31 mouse cellular contexts compared by ENCODE assay signal in genomic region chr11:86490782-86491181, GRCm38 (mm10).
"Had no signal": no experiment of that assay in that cellular context is flagged by ENCODE, and none has a peak within 500 bp of the region (broad histone marks: within the 10 kb centered on the region; RNA-seq: fewer than 3 reads in every experiment).

No protein-coding gene starts in this region.

- H3K9me3 ChIP-seq: limb, embryonic 10.5 days; limb, embryonic 12.5 days; limb, embryonic 13.5 days; limb, embryonic 15.5 days; liver, embryonic 12.5 days; liver, embryonic 13.5 days; liver, embryonic 15.5 days; lung, embryonic 15.5 days; megakaryocyte, embryonic 14.5 days; midbrain, embryonic 12.5 days; midbrain, embryonic 13.5 days; midbrain, embryonic 15.5 days; neural tube, embryonic 12.5 days had no signal

- H3K9ac ChIP-seq: limb, embryonic 12.5 days; limb, embryonic 13.5 days; limb, embryonic 15.5 days; liver, embryonic 12.5 days; liver, embryonic 13.5 days; liver, embryonic 14.5 days; liver, embryonic 15.5 days; liver, postnatal 0 days; lung, embryonic 14.5 days; lung, embryonic 15.5 days; midbrain, embryonic 12.5 days; midbrain, embryonic 13.5 days; midbrain, embryonic 15.5 days; neural tube, embryonic 12.5 days had no signal

- ATAC-seq: liver, embryonic 12.5 days; liver, postnatal 0 days; lung, postnatal 0 days; midbrain, embryonic 13.5 days; midbrain, embryonic 15.5 days; midbrain, embryonic 16.5 days had no signal

- H3K4me3 ChIP-seq: limb, embryonic 10.5 days; limb, embryonic 12.5 days; limb, embryonic 13.5 days; limb, embryonic 15.5 days; liver, embryonic 12.5 days; liver, embryonic 13.5 days; liver, embryonic 15.5 days; lung, embryonic 15.5 days; megakaryocyte, embryonic 14.5 days; midbrain, embryonic 12.5 days; midbrain, embryonic 13.5 days; midbrain, embryonic 15.5 days; myocyte; neural tube, embryonic 12.5 days had no signal

- DNase-seq: left cerebral cortex, postnatal 4 days; liver; liver, embryonic 13.5 days; liver, postnatal 0 days; lung, adult 18-20 months; lung, adult 2 months; lung, embryonic 14.5 days; lung, postnatal 10 days; lung, postnatal 14 days; lung, postnatal 36 days; lung, postnatal 4 days; midbrain, embryonic 14.5 days had no signal

- H3K27ac ChIP-seq: limb, embryonic 10.5 days; limb, embryonic 12.5 days; limb, embryonic 13.5 days; limb, embryonic 15.5 days; liver, embryonic 12.5 days; liver, embryonic 13.5 days; liver, embryonic 14.5 days; liver, embryonic 15.5 days; lung, embryonic 15.5 days; macrophage; midbrain, embryonic 12.5 days; midbrain, embryonic 13.5 days; midbrain, embryonic 15.5 days; neural tube, embryonic 12.5 days had no signal

- H3K27me3 ChIP-seq: limb, embryonic 12.5 days; limb, embryonic 13.5 days; limb, embryonic 15.5 days; liver, embryonic 12.5 days; liver, embryonic 13.5 days; liver, embryonic 15.5 days; lung, embryonic 15.5 days; megakaryocyte, embryonic 14.5 days; midbrain, embryonic 12.5 days; midbrain, embryonic 13.5 days; midbrain, embryonic 15.5 days; neural tube, embryonic 12.5 days had no signal

- H3K4me2 ChIP-seq: limb, embryonic 12.5 days; limb, embryonic 13.5 days; limb, embryonic 15.5 days; liver, embryonic 11.5 days; liver, embryonic 12.5 days; liver, embryonic 13.5 days; liver, embryonic 15.5 days; lung, embryonic 14.5 days; lung, embryonic 15.5 days; midbrain, embryonic 11.5 days; midbrain, embryonic 12.5 days; midbrain, embryonic 13.5 days; midbrain, embryonic 15.5 days; neural tube, embryonic 12.5 days had no signal
